Mouse (Mus musculus): ENCODE measurements around the gene Cmtm3.

Cmtm3 gene

GRCm38 (mm10) chr8:104343957-104344356 lies 4.7 kb downstream of the Cmtm3 start:
- peak; percentile 82 to 89 for DNase-seq

- DNase-seq = no peak
These were observed 5.4 kb downstream of the Cmtm3 start for GRCm38 (mm10) chr8:104344622-104345021.

GRCm38 (mm10) chr8:104346706-104347105 lies 7.5 kb downstream of the Cmtm3 start:
- DNase-seq = no peak

GRCm38 (mm10) chr8:104348971-104349370 lies 9.8 kb downstream of the Cmtm3 start:
- no peak for DNase-seq

GRCm38 (mm10) chr8:104350047-104350446 lies 10.8 kb downstream of the Cmtm3 start:
- no peak for DNase-seq

- no peak for DNase-seq
These were observed 14.0 kb downstream of the Cmtm3 start for GRCm38 (mm10) chr8:104353186-104353585.

- DNase-seq = no peak
These were observed 15.3 kb downstream of the Cmtm3 start for GRCm38 (mm10) chr8:104354504-104354903.

- DNase-seq = no peak
These were observed 19.4 kb downstream of the Cmtm3 start for GRCm38 (mm10) chr8:104358637-104359036.

GRCm38 (mm10) chr8:104359778-104360456 lies 20.7 kb downstream of the Cmtm3 start:
- DNase-seq = no peak

- no peak for DNase-seq
These were observed 26.5 kb downstream of the Cmtm3 start for GRCm38 (mm10) chr8:104365695-104366094.

GRCm38 (mm10) chr8:104367398-104367797 lies 28.2 kb downstream of the Cmtm3 start:
- no peak for DNase-seq

- DNase-seq = no peak
These were observed 30.4 kb downstream of the Cmtm3 start for GRCm38 (mm10) chr8:104369591-104369990.

- no peak for DNase-seq
These were observed 30.9 kb downstream of the Cmtm3 start for GRCm38 (mm10) chr8:104370071-104370470.

- DNase-seq = no peak
These were observed 31.9 kb downstream of the Cmtm3 start for GRCm38 (mm10) chr8:104371121-104371520.

GRCm38 (mm10) chr8:104373779-104374178 lies 34.6 kb downstream of the Cmtm3 start:
- peak; percentile 47 to 54 for DNase-seq

GRCm38 (mm10) chr8:104374269-104374668 lies 35.1 kb downstream of the Cmtm3 start:
- no peak for DNase-seq

- peak; percentile 44 to 48 for DNase-seq
These were observed 35.9 kb downstream of the Cmtm3 start for GRCm38 (mm10) chr8:104374864-104375846.

- DNase-seq = no peak
These were observed 36.7 kb downstream of the Cmtm3 start for GRCm38 (mm10) chr8:104375959-104376358.

- DNase-seq = no peak
These were observed 37.5 kb downstream of the Cmtm3 start for GRCm38 (mm10) chr8:104376669-104377068.

GRCm38 (mm10) chr8:104379301-104379836 lies 40.2 kb downstream of the Cmtm3 start:
- DNase-seq = no peak

- DNase-seq = no peak
These were observed 41.1 kb downstream of the Cmtm3 start for GRCm38 (mm10) chr8:104380269-104380668.

- DNase-seq = no peak
These were observed 41.8 kb downstream of the Cmtm3 start for GRCm38 (mm10) chr8:104380961-104381411.

GRCm38 (mm10) chr8:104383296-104383695 lies 44.1 kb downstream of the Cmtm3 start:
- no peak for DNase-seq
